In genomic region chr16:22241376-22242238, GRCm38 (mm10) we compare ENCODE assay signal across 20 mouse cellular contexts. TPM values are rescaled to one million over a fixed set of nuclear protein-coding genes. Genes with fewer than 3 reads are reported as not detected.
DNase-seq lines count a peak whose midpoint lies in the region; ATAC-seq and TF ChIP-seq lines count a peak whose summit lies in the region.
"Had no signal": no experiment of that assay in that cellular context is flagged by ENCODE, and none has a peak within 500 bp of the region (broad histone marks: within the 10 kb centered on the region; RNA-seq: fewer than 3 reads in every experiment).

No protein-coding gene starts in this region.

- H3K9me3 ChIP-seq in forebrain, embryonic 11.5 days (ENCODE audit: control insufficient read depth, low read length): no peaks in the 10 kb centered on the region
- no peaks in the 10 kb centered on the region for H3K9me3 ChIP-seq in forebrain, embryonic 14.5 days (replicated peaks; ENCODE audit: control insufficient read depth, low read length)
- no peaks in the 10 kb centered on the region for H3K9me3 ChIP-seq in midbrain, postnatal 0 days (ENCODE audit: low read length)
- no peaks in the 10 kb centered on the region for H3K9me3 ChIP-seq in midbrain, embryonic 14.5 days (ENCODE audit: control insufficient read depth, low read length)
- H3K9me3 ChIP-seq: embryonic facial prominence, embryonic 12.5 days; heart, embryonic 12.5 days; stomach, embryonic 15.5 days had no signal

- TF ChIP-seq CTCF in kidney, adult 2 months (conservative IDR thresholded peaks at IDR 0.05; ENCODE audit: insufficient read depth, insufficient read length, low read depth, low read length): no peak
- TF ChIP-seq CTCF in midbrain, postnatal 0 days (IDR thresholded peaks at IDR 0.05): no peak

- no peak overlapping the region for H3K27ac ChIP-seq in forebrain, embryonic 11.5 days (ENCODE audit: low read depth, low read length)
- H3K27ac ChIP-seq in forebrain, embryonic 14.5 days (ENCODE audit: low read depth, low read length): no peak overlapping the region
- no peak overlapping the region for H3K27ac ChIP-seq in kidney, adult 2 months (ENCODE audit: insufficient read depth, low read depth, low read length)
- no peak overlapping the region for H3K27ac ChIP-seq in midbrain, postnatal 0 days (ENCODE audit: low read depth, low read length)
- no peak overlapping the region for H3K27ac ChIP-seq in midbrain, embryonic 14.5 days (replicated peaks; ENCODE audit: low read depth, low read length)
- H3K27ac ChIP-seq: embryonic facial prominence, embryonic 12.5 days; left cerebral cortex, adult 2 months; stomach, embryonic 15.5 days had no signal

- no peak overlapping the region for H3K9ac ChIP-seq in forebrain, embryonic 11.5 days (ENCODE audit: low read length)
- no peak overlapping the region for H3K9ac ChIP-seq in forebrain, embryonic 14.5 days (ENCODE audit: low read length)
- no peak overlapping the region for H3K9ac ChIP-seq in midbrain, postnatal 0 days (replicated peaks; ENCODE audit: low read length, poor library complexity, severe bottlenecking)
- no peak overlapping the region for H3K9ac ChIP-seq in midbrain, embryonic 14.5 days (replicated peaks; ENCODE audit: low read length)
- H3K9ac ChIP-seq: embryonic facial prominence, embryonic 12.5 days; heart, embryonic 12.5 days; stomach, embryonic 15.5 days had no signal

- no peaks in the 10 kb centered on the region for H3K4me1 ChIP-seq in forebrain, embryonic 11.5 days (replicated peaks; ENCODE audit: control insufficient read depth, insufficient read depth, low read length)
- H3K4me1 ChIP-seq in forebrain, embryonic 14.5 days (ENCODE audit: control insufficient read depth, insufficient read depth, low read length): no peaks in the 10 kb centered on the region
- H3K4me1 ChIP-seq in kidney, adult 2 months (ENCODE audit: control insufficient read depth, insufficient read depth, low read length): no peaks in the 10 kb centered on the region
- H3K4me1 ChIP-seq in midbrain, postnatal 0 days (ENCODE audit: insufficient read depth, low read length): no peaks in the 10 kb centered on the region
- no peaks in the 10 kb centered on the region for H3K4me1 ChIP-seq in midbrain, embryonic 14.5 days (ENCODE audit: control insufficient read depth, insufficient read depth, low read length)
- H3K4me1 ChIP-seq: embryonic facial prominence, embryonic 12.5 days; heart, embryonic 12.5 days; stomach, embryonic 15.5 days had no signal

- TF ChIP-seq POLR2A in kidney, adult 2 months (IDR thresholded peaks at IDR 0.05; ENCODE audit: low read depth, low read length): no peak

- DNase-seq in forebrain, embryonic 11.5 days (ENCODE audit: low spot score): peak; percentile 50
- no peak for DNase-seq in forebrain, embryonic 14.5 days (ENCODE audit: low spot score)
- DNase-seq in kidney, adult 2 months: peak; percentile 50
- DNase-seq in kidney, adult 18-20 months: no peak
- DNase-seq in midbrain, postnatal 0 days (ENCODE audit: low spot score): no peak
- no peak for DNase-seq in midbrain, embryonic 14.5 days
- DNase-seq in layer of hippocampus, adult 18-20 months (ENCODE audit: low spot score in 2 of 2): no peak
- DNase-seq in cerebellum, postnatal 14 days: no peak
- DNase-seq: adrenal gland, adult 2 months; cerebellum, adult 11 months; gastrocnemius, postnatal 25 days; heart, postnatal 36 days; lung, adult 2 months; right cerebral cortex, adult 18-20 months; spleen, adult 18-20 months had no signal

- H3K4me3 ChIP-seq in forebrain, embryonic 11.5 days (ENCODE audit: low read depth, low read length): no peak overlapping the region
- no peak overlapping the region for H3K4me3 ChIP-seq in forebrain, embryonic 14.5 days (ENCODE audit: low read depth, low read length)
- H3K4me3 ChIP-seq in kidney, adult 2 months (ENCODE audit: insufficient read depth, low read depth, low read length): no peak overlapping the region
- no peak overlapping the region for H3K4me3 ChIP-seq in midbrain, postnatal 0 days (ENCODE audit: low read depth, low read length)
- H3K4me3 ChIP-seq in midbrain, embryonic 14.5 days (replicated peaks; ENCODE audit: low read depth, low read length): no peak overlapping the region
- H3K4me3 ChIP-seq: embryonic facial prominence, embryonic 12.5 days; heart, embryonic 12.5 days; left cerebral cortex, adult 2 months; stomach, embryonic 15.5 days had no signal

- ATAC-seq in forebrain, embryonic 11.5 days (replicated peaks; ENCODE audit: low FRiP score): 0 out of 2 replicates have a peak, but pooled peaks have one; percentile 21
- ATAC-seq in forebrain, embryonic 14.5 days: no peak
- ATAC-seq in midbrain, postnatal 0 days (ENCODE audit: low FRiP score): peak; percentile 22; the same call in 1 of the 2 replicates
- ATAC-seq in midbrain, embryonic 14.5 days (ENCODE audit: low FRiP score, low TSS enrichment): no peak
- ATAC-seq: intestine, embryonic 16.5 days had no signal

- H3K27me3 ChIP-seq in forebrain, embryonic 11.5 days (ENCODE audit: control insufficient read depth, insufficient read depth, low read length): no peaks in the 10 kb centered on the region
- no peaks in the 10 kb centered on the region for H3K27me3 ChIP-seq in forebrain, embryonic 14.5 days (replicated peaks; ENCODE audit: control insufficient read depth, insufficient read depth, low read length)
- no peaks in the 10 kb centered on the region for H3K27me3 ChIP-seq in kidney, adult 2 months (replicated peaks; ENCODE audit: control insufficient read depth, insufficient read depth, low read length)
- H3K27me3 ChIP-seq in midbrain, postnatal 0 days (ENCODE audit: insufficient read depth, low read length): no peaks in the 10 kb centered on the region
- no peaks in the 10 kb centered on the region for H3K27me3 ChIP-seq in midbrain, embryonic 14.5 days (ENCODE audit: control insufficient read depth, insufficient read depth, low read length)
- H3K27me3 ChIP-seq: embryonic facial prominence, embryonic 12.5 days; heart, embryonic 12.5 days; stomach, embryonic 15.5 days had no signal

- 82% methylated on average over 6 of the region's 6 CpGs for WGBS in forebrain, embryonic 11.5 days
- 86% methylated on average over 6 of the region's 6 CpGs for WGBS in forebrain, embryonic 14.5 days
- 77% methylated on average over 6 of the region's 6 CpGs for WGBS in kidney, adult 2 months
- 73% methylated on average over 6 of the region's 6 CpGs for WGBS in midbrain, postnatal 0 days
- WGBS in midbrain, embryonic 14.5 days: 79% methylated on average over 6 of the region's 6 CpGs

- H3K4me2 ChIP-seq in forebrain, embryonic 11.5 days (ENCODE audit: low read depth, low read length, severe bottlenecking): no peak overlapping the region
- H3K4me2 ChIP-seq in forebrain, embryonic 14.5 days (ENCODE audit: low read length): no peak overlapping the region
- no peak overlapping the region for H3K4me2 ChIP-seq in midbrain, postnatal 0 days (ENCODE audit: low read depth, low read length, poor library complexity, severe bottlenecking)
- H3K4me2 ChIP-seq in midbrain, embryonic 14.5 days (ENCODE audit: low read length): no peak overlapping the region
- H3K4me2 ChIP-seq: embryonic facial prominence, embryonic 12.5 days; heart, embryonic 12.5 days; stomach, embryonic 15.5 days had no signal

- peaks cover 11% of the 10 kb centered on the region; the same call in 1 of the 2 replicates for H3K36me3 ChIP-seq in forebrain, embryonic 11.5 days (ENCODE audit: control insufficient read depth, insufficient read depth, low read length)
- H3K36me3 ChIP-seq in forebrain, embryonic 14.5 days (ENCODE audit: control insufficient read depth, insufficient read depth, low read length): peaks cover 54% of the 10 kb centered on the region
- H3K36me3 ChIP-seq in kidney, adult 2 months (ENCODE audit: control insufficient read depth, insufficient read depth, low read length): peaks cover 13% of the 10 kb centered on the region
- H3K36me3 ChIP-seq in midbrain, postnatal 0 days (ENCODE audit: insufficient read depth, low read length): peaks cover 6% of the 10 kb centered on the region
- peaks cover 53% of the 10 kb centered on the region for H3K36me3 ChIP-seq in midbrain, embryonic 14.5 days (ENCODE audit: control insufficient read depth, insufficient read depth, low read length)

RNA-seq across cellular contexts. Expression of gene Tra2b, which starts 24.2 kb away (rescaled TPM):
- polyA plus RNA-seq in forebrain, embryonic 11.5 days (2014; fragmentation: Nextera tagmentation; extraction: Ambion mirVana): 484 and 514 TPM in 2 replicates
- 323 and 365 TPM in 2 replicates for polyA plus RNA-seq in forebrain, embryonic 14.5 days (2014; fragmentation: Nextera tagmentation; extraction: Ambion mirVana)
- 19.4 and 29.1 TPM in 2 replicates for polyA plus RNA-seq in kidney, adult 2 months (2012; rRNA removed)
- 128 and 170 TPM in 2 replicates for total RNA-seq in midbrain, postnatal 0 days (2014; rRNA removed)
- polyA plus RNA-seq in midbrain, postnatal 0 days (2015; fragmentation: Nextera tagmentation; extraction: Ambion mirVana): 179 and 208 TPM in 2 replicates
- polyA plus RNA-seq in midbrain, embryonic 14.5 days (2014; fragmentation: Nextera tagmentation; extraction: Ambion mirVana): 262 and 286 TPM in 2 replicates
- total RNA-seq in layer of hippocampus, adult 18-20 months (2021): 10 to 100 TPM; 76.5 to 81.7 TPM

Comparison
In these comparisons a context has a peak if more than half of its experiments do, and no peak if none do; other contexts are left out.
1. ATAC-seq: peak in forebrain, embryonic 11.5 days (single experiment) and midbrain, postnatal 0 days (single experiment); none in forebrain, embryonic 14.5 days (single experiment) and midbrain, embryonic 14.5 days (single experiment).
2. DNase-seq: peak in forebrain, embryonic 11.5 days (single experiment) and kidney, adult 2 months (single experiment); none in forebrain, embryonic 14.5 days (single experiment), kidney, adult 18-20 months (single experiment), midbrain, postnatal 0 days (single experiment), midbrain, embryonic 14.5 days (single experiment), layer of hippocampus, adult 18-20 months (0 of 2) and cerebellum, postnatal 14 days (0 of 2).